Mouse (Mus musculus): ENCODE results near the gene BC048679. TPM values are rescaled to one million over a fixed set of nuclear protein-coding genes. Genes with fewer than 3 reads are reported as not detected.

Gene BC048679
- polyA plus RNA-seq, 1 experiment from 2014 or later = not detected

- WGBS = 73% methylated on average over 3 of the region's 3 CpGs
- Histone ChIP-seq H3K4me3 (no peak overlapping the region), H3K27me3 (peaks cover 27% of the 10 kb centered on the region), H3K4me1 (0 out of 2 replicates have a peak, but pooled peaks cover 7% of the 10 kb centered on the region), H3K27ac (no peak overlapping the region), H3K4me2 (no peak overlapping the region), H3K36me3 (no peaks in the 10 kb centered on the region), H3K9ac (no peak overlapping the region), H3K9me3 (no peaks in the 10 kb centered on the region)
- no peak for ATAC-seq (ENCODE audit: insufficient number of reproducible peaks, low FRiP score, low TSS enrichment, low read depth)
Observed at GRCm38 (mm10) chr7:81475221-81475620, 22.9 kb downstream of the BC048679 start.

- Histone ChIP-seq H3K4me3 (no peak overlapping the region), H3K9me3 (no peaks in the 10 kb centered on the region), H3K4me2 (no peak overlapping the region), H3K36me3 (no peaks in the 10 kb centered on the region), H3K27ac (no peak overlapping the region), H3K4me1 (no peaks in the 10 kb centered on the region), H3K27me3 (peaks cover 28% of the 10 kb centered on the region), H3K9ac (no peak overlapping the region)
- WGBS = 73% methylated on average over 9 of the region's 9 CpGs
- no peak for ATAC-seq (ENCODE audit: insufficient number of reproducible peaks, low FRiP score, low TSS enrichment, low read depth)
Observed at GRCm38 (mm10) chr7:81464906-81465450, 33.1 kb downstream of the BC048679 start.

- Histone ChIP-seq H3K4me2 (no peak overlapping the region), H3K36me3 (no peaks in the 10 kb centered on the region), H3K9me3 (no peaks in the 10 kb centered on the region), H3K4me3 (no peak overlapping the region), H3K4me1 (no peaks in the 10 kb centered on the region), H3K27me3 (peaks cover 33% of the 10 kb centered on the region), H3K9ac (no peak overlapping the region), H3K27ac (no peak overlapping the region)
- WGBS = 5% methylated on average over 4 of the region's 4 CpGs
- no peak for ATAC-seq (ENCODE audit: insufficient number of reproducible peaks, low FRiP score, low TSS enrichment, low read depth)
Observed at GRCm38 (mm10) chr7:81464116-81464515, 34.0 kb downstream of the BC048679 start.

GRCm38 (mm10) chr7:81462815-81463214 is 35.3 kb downstream of the BC048679 start:
- no peak for ATAC-seq (ENCODE audit: insufficient number of reproducible peaks, low FRiP score, low TSS enrichment, low read depth)
- Histone ChIP-seq H3K4me2 (no peak overlapping the region), H3K27ac (no peak overlapping the region), H3K4me3 (no peak overlapping the region), H3K27me3 (peaks cover 45% of the 10 kb centered on the region), H3K4me1 (no peaks in the 10 kb centered on the region), H3K9ac (no peak overlapping the region), H3K9me3 (no peaks in the 10 kb centered on the region), H3K36me3 (no peaks in the 10 kb centered on the region)
- 72% methylated on average over 3 of the region's 3 CpGs for WGBS

GRCm38 (mm10) chr7:81455155-81455651 is 42.9 kb downstream of the BC048679 start, which contains the start of gene Cpeb1:
TSS of gene Cpeb1 (minus strand) at chr7:81455465.
- Histone ChIP-seq H3K27ac (no peak within 1 kb of the TSS), H3K9ac (no peak within 1 kb of the TSS), H3K27me3 (peaks cover 84% of the 10 kb centered on the region), H3K36me3 (no peaks in the 10 kb centered on the region), H3K4me2 (peak within 1 kb of the TSS; percentile 95), H3K9me3 (no peaks in the 10 kb centered on the region), H3K4me3 (peak within 1 kb of the TSS; percentile 51), H3K4me1 (peaks cover 27% of the 10 kb centered on the region)
- WGBS = under 1% methylated on average over 28 of the region's 28 CpGs
- no peak for ATAC-seq (ENCODE audit: insufficient number of reproducible peaks, low FRiP score, low TSS enrichment, low read depth)

GRCm38 (mm10) chr7:81454331-81455039 is 43.6 kb downstream of the BC048679 start:
- no peak for ATAC-seq (ENCODE audit: insufficient number of reproducible peaks, low FRiP score, low TSS enrichment, low read depth)
- peaks cover 88% of the 10 kb centered on the region for H3K27me3 ChIP-seq
- H3K36me3 ChIP-seq = no peaks in the 10 kb centered on the region
- H3K4me3 ChIP-seq = peak overlapping the region; percentile 51
- peak overlapping the region; percentile 95 for H3K4me2 ChIP-seq
- H3K9me3 ChIP-seq = no peaks in the 10 kb centered on the region
- H3K9ac ChIP-seq = no peak overlapping the region
- H3K4me1 ChIP-seq = peaks cover 27% of the 10 kb centered on the region
- WGBS = under 1% methylated on average over 60 of the region's 87 CpGs
- H3K27ac ChIP-seq = no peak overlapping the region

GRCm38 (mm10) chr7:81453443-81454274 is 44.4 kb downstream of the BC048679 start:
- Histone ChIP-seq H3K4me2 (peak overlapping the region; percentile 95), H3K9ac (no peak overlapping the region), H3K27ac (no peak overlapping the region), H3K9me3 (no peaks in the 10 kb centered on the region), H3K4me3 (peak overlapping the region; percentile 51), H3K4me1 (peaks cover 27% of the 10 kb centered on the region), H3K27me3 (peaks cover 85% of the 10 kb centered on the region), H3K36me3 (no peaks in the 10 kb centered on the region)
- no peak for ATAC-seq (ENCODE audit: insufficient number of reproducible peaks, low FRiP score, low TSS enrichment, low read depth)
- WGBS = 4% methylated on average over 84 of the region's 84 CpGs

- Histone ChIP-seq H3K4me1 (peaks cover 27% of the 10 kb centered on the region), H3K27ac (no peak overlapping the region), H3K27me3 (peaks cover 81% of the 10 kb centered on the region), H3K9ac (no peak overlapping the region), H3K4me2 (peak overlapping the region; percentile 95), H3K36me3 (no peaks in the 10 kb centered on the region), H3K4me3 (peak overlapping the region; percentile 51; the same call in 1 of the 2 replicates), H3K9me3 (no peaks in the 10 kb centered on the region)
- no peak for ATAC-seq (ENCODE audit: insufficient number of reproducible peaks, low FRiP score, low TSS enrichment, low read depth)
- 2% methylated on average over 21 of the region's 21 CpGs for WGBS
Observed at GRCm38 (mm10) chr7:81452971-81453441, 45.1 kb downstream of the BC048679 start.

MicroRNAs within 50 kb of the gene (microRNA counts, 519-probe panel; counts per million panel counts)
- 2,254 counts per million, percentile 43 among the panel's probes with 10 or more counts for microRNA mmu-miR-1839-3p
- 2,869 counts per million, percentile 64 among the panel's probes with 10 or more counts for microRNA mmu-miR-1839-5p

Other genes with a start within 250 kb of the BC048679 start
- gene Rps17, start 153.0 kb downstream of the BC048679 start, polyA plus RNA-seq (2015; fragmentation: Nextera tagmentation; extraction: Ambion mirVana) = 1,077 and 1,280 TPM in 2 replicates
- 0.56 and 0.68 TPM in 2 replicates for gene Cpeb1, start 42.8 kb downstream of the BC048679 start, polyA plus RNA-seq (2015; fragmentation: Nextera tagmentation; extraction: Ambion mirVana)
- gene Ap3b2, start 4.4 kb downstream of the BC048679 start, polyA plus RNA-seq (2015; fragmentation: Nextera tagmentation; extraction: Ambion mirVana) = 0.24 TPM in 2 replicates
- gene Fsd2, start 68.7 kb upstream of the BC048679 start, polyA plus RNA-seq (2015; fragmentation: Nextera tagmentation; extraction: Ambion mirVana) = 1.7 and 6.6 TPM in 2 replicates
- 4.6 TPM in 2 replicates for gene Whamm, start 73.0 kb upstream of the BC048679 start, polyA plus RNA-seq (2015; fragmentation: Nextera tagmentation; extraction: Ambion mirVana)
- gene Homer2, start 209.2 kb upstream of the BC048679 start, polyA plus RNA-seq (2015; fragmentation: Nextera tagmentation; extraction: Ambion mirVana) = 20.7 and 20.8 TPM in 2 replicates